Mouse (Mus musculus): ENCODE data around the gene Magohb. TPM values are rescaled to one million over a fixed set of nuclear protein-coding genes. Genes with fewer than 3 reads are reported as not detected.
A peak's percentile ranks its signal among the peaks of the same experiment; 100 is the strongest.

Magohb gene
- total RNA-seq, 1 experiment from 2014 or later: 52.2 TPM

DNA sequence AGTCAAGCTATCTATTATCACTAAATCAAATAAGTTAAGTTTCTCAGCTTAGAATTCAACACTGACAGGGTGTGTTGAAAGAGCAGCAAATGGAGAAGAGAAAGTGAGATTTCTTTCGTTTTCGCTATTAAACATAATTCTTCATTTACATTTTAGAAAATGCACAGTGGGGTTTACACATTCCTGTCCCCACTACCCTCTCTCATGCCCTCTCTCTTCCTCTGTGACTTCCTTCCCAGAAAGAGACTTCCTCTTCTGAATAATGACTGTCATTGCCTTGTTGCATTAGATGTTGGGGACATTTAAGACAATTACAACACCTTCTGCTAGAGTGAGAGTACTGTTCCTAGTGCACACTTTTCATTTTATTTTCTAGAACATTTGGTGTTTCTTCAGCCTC lies 23.4 kb downstream of the Magohb start:
- peak; percentile 99 for ATAC-seq (replicated peaks; ENCODE audit: insufficient number of reproducible peaks, low FRiP score, low TSS enrichment, poor library complexity, severe bottlenecking)

GRCm38 (mm10) chr6:131264175-131264574 lies 28.9 kb downstream of the Magohb start:
- ATAC-seq (replicated peaks; ENCODE audit: insufficient number of reproducible peaks, low FRiP score, low TSS enrichment, poor library complexity, severe bottlenecking): 0 out of 2 replicates have a peak, but pooled peaks have one; percentile 40

DNA sequence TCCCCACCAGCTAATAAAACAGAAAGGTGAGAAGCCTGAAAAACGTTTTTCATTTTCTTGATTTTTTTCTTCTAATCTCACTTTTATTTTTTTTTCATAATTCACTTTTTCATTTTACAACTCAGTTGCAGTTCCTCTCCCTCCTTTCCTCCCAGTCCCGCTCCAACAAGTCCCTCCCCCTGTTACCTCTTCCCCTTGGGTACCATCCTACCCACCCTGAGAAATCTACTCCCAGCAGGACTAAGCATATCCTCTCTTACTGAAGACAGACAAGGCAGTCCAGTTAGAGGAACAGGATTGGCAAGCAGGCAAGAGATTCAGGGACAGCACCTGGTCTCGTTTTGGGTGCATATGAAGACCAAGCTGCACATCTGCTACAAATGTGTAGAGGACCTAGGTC lies 30.3 kb downstream of the Magohb start:
- no peak for ATAC-seq (replicated peaks; ENCODE audit: insufficient number of reproducible peaks, low FRiP score, low TSS enrichment, poor library complexity, severe bottlenecking)

DNA sequence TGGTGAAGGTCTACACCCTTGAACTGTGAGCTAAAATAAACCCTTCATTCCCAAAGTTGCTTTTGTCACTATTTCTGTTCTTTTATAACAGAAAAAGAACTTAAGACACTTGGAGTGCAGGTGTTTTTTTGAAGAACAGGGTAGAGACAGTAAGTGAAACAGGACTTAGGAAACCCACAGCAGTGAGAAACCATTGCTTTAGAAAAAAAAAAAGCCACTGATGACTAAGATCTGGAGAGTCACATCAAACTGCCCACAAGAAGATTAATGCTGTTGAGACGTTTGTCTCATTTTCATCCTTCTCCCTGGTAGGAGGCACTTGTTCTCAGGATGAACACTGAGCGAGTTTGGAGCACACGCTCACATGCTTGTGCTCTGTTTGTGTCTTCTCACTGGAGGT lies 31.0 kb downstream of the Magohb start:
- no peak for ATAC-seq (replicated peaks; ENCODE audit: insufficient number of reproducible peaks, low FRiP score, low TSS enrichment, poor library complexity, severe bottlenecking)

- peak; percentile 97 for ATAC-seq (replicated peaks; ENCODE audit: insufficient number of reproducible peaks, low FRiP score, low TSS enrichment, poor library complexity, severe bottlenecking)
Observed at GRCm38 (mm10) chr6:131247206-131247605, 45.8 kb downstream of the Magohb start, which contains the start of gene Klra2. TSS of gene Klra2 (minus strand) at chr6:131247362.

- peak; percentile 71 for ATAC-seq (replicated peaks; ENCODE audit: insufficient number of reproducible peaks, low FRiP score, low TSS enrichment, poor library complexity, severe bottlenecking)
Observed at GRCm38 (mm10) chr6:131245081-131245480, 48.0 kb downstream of the Magohb start.

Other genes with a start within 250 kb of the Magohb start
- 201 to 263 TPM (median 257 TPM) in 3 replicates for gene Klra2, start 45.9 kb downstream of the Magohb start, total RNA-seq (2017)
- gene Styk1, start 60.4 kb upstream of the Magohb start, total RNA-seq (2017): 23.5 to 95.8 TPM (median 33.3 TPM) in 3 replicates
- 98.2 to 174 TPM (median 134 TPM) in 3 replicates for gene Ybx3, start 95.2 kb upstream of the Magohb start, total RNA-seq (2017)
- not detected in 3 replicates for gene 5430401F13Rik, start 193.2 kb upstream of the Magohb start, total RNA-seq (2017)
- gene Gm6619, start 193.2 kb upstream of the Magohb start, total RNA-seq (2017): not detected in 3 replicates